Mouse (Mus musculus): ENCODE data around the gene Apobec3.

- TF ChIP-seq CTCF (IDR thresholded peaks at IDR 0.05; ENCODE audit: low read depth, low read length) (no peak), POLR2A (IDR thresholded peaks at IDR 0.05; ENCODE audit: borderline replicate concordance, low read depth, low read length) (no peak)
Observed at GRCm38 (mm10) chr15:79947681-79948080, 56.2 kb downstream of the Apobec3 start.

Data from bone marrow macrophage, adult 2 months (primary cell).